Mouse (Mus musculus) midbrain, embryonic 15.5 days (tissue): ENCODE measurements around the gene Rps26. TPM values are rescaled to one million over a fixed set of nuclear protein-coding genes. Genes with fewer than 3 reads are reported as not detected.
A peak's percentile ranks its signal among the peaks of the same experiment; 100 is the strongest.

ENCODE experiments used
- ATAC-seq: fragments of 200-750 bp; cut with Nextera tagmentation; replicated peaks from 2 replicates; pipeline ENCODE4 v1.8.0; 2017; ENCODE audit warnings: moderate TSS enrichment
- H3K27ac ChIP-seq: fragments of 300-500 bp; sonication (generic); 2 replicates; pipeline ENCODE4 v1.5.1; 2015; ENCODE audit warnings: mild to moderate bottlenecking, inconsistent platforms
- H3K27me3 ChIP-seq: fragments of 300-500 bp; sonication (generic); replicated peaks from 2 replicates; pipeline ENCODE4 v1.6.1; 2015; ENCODE audit warnings: inconsistent platforms
- H3K36me3 ChIP-seq: fragments of 300-500 bp; sonication (generic); replicated peaks from 2 replicates; pipeline ENCODE4 v1.6.1; 2015; ENCODE audit warnings: inconsistent platforms
- H3K4me1 ChIP-seq: fragments of 300-500 bp; sonication (generic); 2 replicates; pipeline ENCODE4 v1.6.1; 2015; ENCODE audit warnings: inconsistent platforms
- H3K4me2 ChIP-seq: fragments of 300-500 bp; sonication (generic); 2 replicates; pipeline ENCODE4 v1.6.1; 2015; ENCODE audit warnings: inconsistent platforms, mild to moderate bottlenecking, moderate library complexity
- H3K4me3 ChIP-seq: fragments of 300-500 bp; sonication (generic); 2 replicates; pipeline ENCODE4 v1.5.1; 2015; ENCODE audit warnings: mild to moderate bottlenecking, inconsistent platforms
- H3K9ac ChIP-seq: fragments of 300-500 bp; sonication (generic); 2 replicates; pipeline ENCODE4 v1.6.1; 2015; ENCODE audit warnings: mild to moderate bottlenecking, inconsistent platforms
- H3K9me3 ChIP-seq: fragments of 300-500 bp; sonication (generic); 2 replicates; pipeline ENCODE4 v1.6.1; 2016; ENCODE audit warnings: inconsistent platforms
- WGBS: fragments of 180-500 bp; shearing (Covaris S2); methylation state at CpG from one replicate; pipeline ENCODE4 v1.1.7; 2015; ENCODE audit warnings: mixed read lengths; 5-methylcytosine and 5-hydroxymethylcytosine counted together
- polyA plus RNA-seq: library from polyadenylated mRNA; unstranded; fragments of >200 nt; fragmentation: Nextera tagmentation; extraction: Ambion mirVana; gene quantifications from 2 replicates; pipeline ENCODE4 v1.2.1, GENCODE M21; 2015

The Rps26 gene
- polyA plus RNA-seq, 1 experiment from 2014 or later: 332 TPM

DNA sequence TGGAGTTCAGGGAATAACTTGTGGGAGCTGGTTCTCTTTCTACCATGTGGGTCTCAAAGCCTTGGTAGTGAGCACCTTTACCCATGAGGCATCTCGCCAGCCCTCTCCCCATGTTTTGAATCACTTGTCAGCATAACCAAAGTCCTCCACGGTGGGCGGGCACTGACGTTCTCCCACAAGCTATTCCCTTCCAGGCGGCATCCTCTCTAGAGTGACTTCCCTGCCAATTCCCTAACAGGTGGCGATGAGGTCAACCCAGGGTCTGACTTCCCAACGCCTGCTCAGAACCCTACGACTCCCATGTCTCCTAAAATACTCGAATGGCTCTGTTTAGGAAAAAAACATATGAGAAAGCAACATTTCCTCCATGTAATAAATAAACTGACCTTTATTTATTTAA, 31.3 kb upstream of the Rps26 start:
- 63% methylated on average over 9 of the region's 9 CpGs for WGBS
- Histone ChIP-seq H3K27me3 (no peaks in the 10 kb centered on the region), H3K4me1 (no peaks in the 10 kb centered on the region), H3K36me3 (no peaks in the 10 kb centered on the region), H3K9ac (no peak overlapping the region), H3K4me3 (no peak overlapping the region), H3K27ac (no peak overlapping the region), H3K9me3 (no peaks in the 10 kb centered on the region), H3K4me2 (no peak overlapping the region)
- ATAC-seq: no peak

- Histone ChIP-seq H3K36me3 (no peaks in the 10 kb centered on the region), H3K9me3 (no peaks in the 10 kb centered on the region), H3K4me2 (no peak overlapping the region), H3K4me1 (no peaks in the 10 kb centered on the region), H3K4me3 (no peak overlapping the region), H3K27ac (no peak overlapping the region), H3K9ac (no peak overlapping the region), H3K27me3 (no peaks in the 10 kb centered on the region)
- no peak for ATAC-seq
- 91% methylated on average over 1 of the region's 1 CpGs for WGBS
These were observed 30.2 kb upstream of the Rps26 start for GRCm38 (mm10) chr10:128656731-128657130.

DNA sequence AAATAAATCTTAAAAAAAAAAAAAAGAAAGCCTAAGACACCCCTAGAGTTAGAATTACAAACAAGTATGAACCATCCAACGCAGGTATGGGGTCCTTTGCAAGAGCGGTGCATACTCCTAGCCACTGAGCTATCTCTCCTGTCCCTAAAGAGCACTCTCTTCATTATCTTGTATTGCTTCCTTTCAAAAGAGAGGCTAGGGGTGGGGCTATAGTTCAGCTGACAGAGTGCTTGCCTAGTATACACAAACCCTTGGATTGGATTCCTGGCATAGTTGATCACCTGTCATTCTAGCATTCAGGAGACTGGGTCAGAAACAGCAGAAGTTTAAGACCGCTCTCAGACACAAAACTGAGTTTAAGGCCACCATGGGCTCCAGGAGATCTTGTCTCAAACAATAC, 28.7 kb upstream of the Rps26 start:
- H3K4me2 ChIP-seq: no peak overlapping the region
- H3K36me3 ChIP-seq: no peaks in the 10 kb centered on the region
- 90% methylated on average over 3 of the region's 3 CpGs for WGBS
- no peaks in the 10 kb centered on the region for H3K9me3 ChIP-seq
- no peaks in the 10 kb centered on the region for H3K27me3 ChIP-seq
- H3K4me3 ChIP-seq: no peak overlapping the region
- no peak overlapping the region for H3K9ac ChIP-seq
- no peak overlapping the region for H3K27ac ChIP-seq
- no peak for ATAC-seq
- no peaks in the 10 kb centered on the region for H3K4me1 ChIP-seq

DNA sequence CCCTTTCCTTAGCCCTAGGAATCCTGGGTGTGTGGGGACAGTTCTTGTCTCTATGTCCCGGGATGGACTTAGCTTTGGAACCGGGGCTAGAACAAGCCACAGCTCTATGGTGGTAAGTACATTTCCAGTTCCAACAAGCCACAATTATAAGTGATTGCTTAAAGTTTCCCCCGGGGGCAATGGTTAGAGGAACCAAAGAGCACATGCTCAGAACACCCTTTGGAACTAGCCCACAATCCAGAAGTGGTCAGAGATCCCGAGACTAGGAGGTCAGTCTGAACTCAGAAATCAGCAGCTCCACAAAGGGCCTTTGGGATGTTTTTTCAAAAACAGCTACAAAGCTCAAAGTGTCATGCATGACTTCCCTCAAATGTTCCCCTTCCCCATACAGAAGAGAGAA, 27.3 kb upstream of the Rps26 start:
- Histone ChIP-seq H3K27ac (no peak overlapping the region), H3K27me3 (no peaks in the 10 kb centered on the region), H3K9ac (no peak overlapping the region), H3K4me3 (no peak overlapping the region), H3K4me2 (no peak overlapping the region), H3K36me3 (no peaks in the 10 kb centered on the region), H3K4me1 (no peaks in the 10 kb centered on the region), H3K9me3 (no peaks in the 10 kb centered on the region)
- ATAC-seq: no peak
- WGBS: 81% methylated on average over 4 of the region's 4 CpGs

DNA sequence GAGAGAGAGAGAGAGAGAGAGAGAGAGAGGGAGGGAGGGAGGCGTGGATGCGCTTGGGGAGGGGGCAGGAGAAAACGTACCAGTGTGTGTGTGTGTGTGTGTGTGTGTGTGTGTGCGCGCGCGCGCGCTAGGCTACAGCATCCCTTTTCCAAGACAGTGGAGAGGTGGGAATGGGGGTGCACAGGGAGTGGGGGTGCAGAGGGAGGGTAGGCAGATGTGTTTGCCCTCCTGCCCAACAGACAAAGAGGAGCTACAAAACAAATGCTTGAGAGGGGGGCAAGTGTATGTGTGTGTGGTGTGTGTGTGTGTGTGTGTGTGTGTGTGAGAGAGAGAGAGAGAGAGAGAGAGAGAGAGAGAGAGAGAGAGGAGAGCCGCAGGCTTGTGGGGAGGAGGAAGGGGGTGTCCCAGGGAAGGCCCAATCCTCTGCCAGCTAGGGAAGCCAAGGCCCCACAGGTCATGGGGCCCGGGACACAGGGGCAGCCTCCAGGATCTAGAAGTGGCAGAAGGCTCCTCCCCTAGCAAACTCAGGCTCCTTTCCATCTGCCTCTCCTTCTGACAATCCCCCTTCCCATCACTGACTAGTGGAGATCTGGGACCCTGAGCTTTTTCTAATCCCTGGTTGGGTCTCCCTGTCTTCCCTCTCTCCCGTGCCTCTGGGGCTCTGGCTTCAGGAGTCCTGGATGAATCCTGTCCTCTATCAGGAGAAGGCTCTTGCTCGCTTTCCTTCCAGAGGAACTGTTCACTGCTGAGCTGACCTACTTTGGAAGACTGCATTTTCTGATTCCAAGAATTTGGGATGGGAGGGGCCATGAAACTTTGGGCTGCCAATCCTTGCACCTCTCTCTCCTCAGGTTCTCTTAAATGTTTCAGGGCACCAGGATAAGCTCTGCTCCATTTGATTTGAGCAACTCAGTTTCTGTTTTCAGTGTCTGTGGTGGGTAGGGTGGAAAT, 19.9 kb upstream of the Rps26 start:
- Histone ChIP-seq H3K4me2 (peak overlapping the region; percentile 74), H3K9ac (peak overlapping the region; percentile 48), H3K4me3 (peak overlapping the region; percentile 58), H3K36me3 (peaks cover 6% of the 10 kb centered on the region; the same call in 1 of the 2 replicates), H3K27ac (peak overlapping the region; percentile 97), H3K27me3 (no peaks in the 10 kb centered on the region), H3K9me3 (no peaks in the 10 kb centered on the region), H3K4me1 (peaks cover 42% of the 10 kb centered on the region)
- WGBS: 18% methylated on average over 3 of the region's 13 CpGs
- ATAC-seq: peak; percentile 82

GRCm38 (mm10) chr10:128645111-128646011, 18.8 kb upstream of the Rps26 start, which contains the start of gene Ikzf4:
Ikzf4 (minus strand) TSS chr10:128645991.
- Histone ChIP-seq H3K9me3 (no peaks in the 10 kb centered on the region), H3K27ac (peak within 1 kb of the TSS; percentile 97), H3K4me3 (peak within 1 kb of the TSS; percentile 58), H3K36me3 (peaks cover 12% of the 10 kb centered on the region), H3K27me3 (no peaks in the 10 kb centered on the region), H3K9ac (peak within 1 kb of the TSS; percentile 71), H3K4me1 (peaks cover 42% of the 10 kb centered on the region), H3K4me2 (peak within 1 kb of the TSS; percentile 74)
- WGBS: under 1% methylated on average over 36 of the region's 36 CpGs
- peak; percentile 88 for ATAC-seq

GRCm38 (mm10) chr10:128642749-128643148, 16.2 kb upstream of the Rps26 start:
- 88% methylated on average over 6 of the region's 6 CpGs for WGBS
- Histone ChIP-seq H3K9me3 (no peaks in the 10 kb centered on the region), H3K4me3 (no peak overlapping the region), H3K27me3 (no peaks in the 10 kb centered on the region), H3K27ac (no peak overlapping the region), H3K36me3 (peaks cover 21% of the 10 kb centered on the region), H3K4me1 (peaks cover 42% of the 10 kb centered on the region), H3K9ac (peak overlapping the region; percentile 4; the same call in 1 of the 2 replicates), H3K4me2 (no peak overlapping the region)
- no peak for ATAC-seq

DNA sequence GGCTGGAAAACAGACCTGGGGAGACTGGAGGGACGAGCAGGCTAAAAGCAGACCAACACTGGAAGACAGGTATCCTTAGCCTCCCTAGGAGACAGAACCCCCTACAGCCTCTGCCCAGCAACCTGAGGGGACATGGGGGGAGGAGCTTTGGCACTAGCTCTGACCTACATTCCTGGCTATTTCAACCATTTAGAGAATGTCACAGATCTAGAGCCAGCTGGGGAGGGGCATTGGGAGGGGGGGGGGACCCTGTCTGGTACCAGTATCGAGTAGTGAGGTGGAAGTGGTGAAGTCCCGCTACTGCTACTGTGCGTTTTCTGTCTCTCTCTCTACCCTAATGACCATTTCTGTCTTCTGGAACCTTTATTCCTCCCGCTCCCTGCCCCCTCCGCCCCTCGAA, 15.3 kb upstream of the Rps26 start:
- no peaks in the 10 kb centered on the region for H3K27me3 ChIP-seq
- H3K36me3 ChIP-seq: peaks cover 23% of the 10 kb centered on the region
- 82% methylated on average over 7 of the region's 7 CpGs for WGBS

GRCm38 (mm10) chr10:128640891-128641290, 14.3 kb upstream of the Rps26 start:
- Histone ChIP-seq H3K27me3 (no peaks in the 10 kb centered on the region), H3K4me1 (peaks cover 30% of the 10 kb centered on the region), H3K9ac (no peak overlapping the region), H3K4me2 (no peak overlapping the region), H3K9me3 (no peaks in the 10 kb centered on the region), H3K36me3 (peaks cover 32% of the 10 kb centered on the region), H3K27ac (no peak overlapping the region), H3K4me3 (no peak overlapping the region)
- no peak for ATAC-seq
- 92% methylated on average over 15 of the region's 15 CpGs for WGBS

More for the DNA sequence above, 15.3 kb upstream of the Rps26 start:
- no peak overlapping the region for H3K4me3 ChIP-seq
- ATAC-seq: no peak
- peaks cover 36% of the 10 kb centered on the region for H3K4me1 ChIP-seq
- H3K27ac ChIP-seq: no peak overlapping the region
- H3K9ac ChIP-seq: no peak overlapping the region
- H3K4me2 ChIP-seq: no peak overlapping the region
- no peaks in the 10 kb centered on the region for H3K9me3 ChIP-seq

GRCm38 (mm10) chr10:128639999-128640398, 13.5 kb upstream of the Rps26 start:
- 92% methylated on average over 14 of the region's 14 CpGs for WGBS
- H3K27ac ChIP-seq: no peak overlapping the region
- peaks cover 32% of the 10 kb centered on the region for H3K36me3 ChIP-seq
- H3K9me3 ChIP-seq: no peaks in the 10 kb centered on the region
- peaks cover 30% of the 10 kb centered on the region for H3K4me1 ChIP-seq
- no peak overlapping the region for H3K4me2 ChIP-seq
- H3K9ac ChIP-seq: no peak overlapping the region
- H3K27me3 ChIP-seq: no peaks in the 10 kb centered on the region
- H3K4me3 ChIP-seq: no peak overlapping the region
- ATAC-seq: no peak

- Histone ChIP-seq H3K4me1 (peaks cover 4% of the 10 kb centered on the region), H3K9ac (no peak overlapping the region; the same call in 1 of the 2 replicates), H3K36me3 (peaks cover 53% of the 10 kb centered on the region)
These were observed 10.5 kb upstream of the Rps26 start for GRCm38 (mm10) chr10:128637011-128637410.

GRCm38 (mm10) chr10:128636561-128636960, 10.0 kb upstream of the Rps26 start:
- no peaks in the 10 kb centered on the region for H3K9me3 ChIP-seq
- no peaks in the 10 kb centered on the region for H3K27me3 ChIP-seq
- H3K9ac ChIP-seq: no peak overlapping the region
- no peak overlapping the region for H3K4me2 ChIP-seq
- peaks cover 52% of the 10 kb centered on the region for H3K36me3 ChIP-seq
- no peaks in the 10 kb centered on the region for H3K4me1 ChIP-seq
- no peak for ATAC-seq
- H3K4me3 ChIP-seq: no peak overlapping the region
- 44% methylated on average over 6 of the region's 6 CpGs for WGBS
- no peak overlapping the region for H3K27ac ChIP-seq

More at GRCm38 (mm10) chr10:128637011-128637410, 10.5 kb upstream of the Rps26 start:
- no peak overlapping the region for H3K4me3 ChIP-seq
- 8% methylated on average over 11 of the region's 11 CpGs for WGBS
- peak overlapping the region; percentile 17; the same call in 1 of the 2 replicates for H3K27ac ChIP-seq
- H3K4me2 ChIP-seq: peak overlapping the region; percentile 4; the same call in 1 of the 2 replicates
- no peaks in the 10 kb centered on the region for H3K27me3 ChIP-seq
- no peaks in the 10 kb centered on the region for H3K9me3 ChIP-seq
- no peak for ATAC-seq
